Mouse (Mus musculus): Measurements from ENCODE around the gene F2r. TPM values are rescaled to one million over a fixed set of nuclear protein-coding genes. Genes with fewer than 3 reads are reported as not detected.

F2r gene
- total RNA-seq, 1 experiment from 2014 or later: 39.1 TPM

- no peak for ATAC-seq (replicated peaks in 1 of 2; ENCODE audit: insufficient read depth in 1 of 2, low FRiP score in 2 of 2, low TSS enrichment in 1 of 2, low read depth in 1 of 2, poor library complexity in 2 of 2, severe bottlenecking in 2 of 2)
Observed at GRCm38 (mm10) chr13:95569326-95569725, 49.0 kb downstream of the F2r start.

DNA sequence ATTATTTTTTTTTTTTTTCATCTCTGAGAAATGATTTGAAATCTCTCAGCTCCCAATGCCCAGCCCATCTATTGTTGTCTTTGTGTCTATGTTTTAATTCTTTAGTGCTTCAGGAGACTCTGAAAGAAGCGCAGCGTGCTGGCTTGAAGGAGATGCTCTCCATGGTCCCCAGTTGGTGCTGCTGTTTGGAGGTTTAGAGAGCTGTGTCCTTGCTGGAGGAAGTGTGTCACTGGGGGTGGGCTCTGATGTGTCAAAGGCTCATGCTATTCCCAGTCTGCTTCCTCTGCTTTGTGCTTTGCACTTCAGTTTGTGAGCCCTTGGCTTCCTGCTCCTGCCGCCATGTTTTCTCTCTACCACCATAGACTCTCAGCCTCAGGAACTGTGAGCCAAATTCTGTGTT lies 50.0 kb downstream of the F2r start:
- ATAC-seq (replicated peaks in 1 of 2; ENCODE audit: insufficient read depth in 1 of 2, low FRiP score in 2 of 2, low TSS enrichment in 1 of 2, low read depth in 1 of 2, poor library complexity in 2 of 2, severe bottlenecking in 2 of 2): no peak

GRCm38 (mm10) chr13:95566841-95567551 lies 51.3 kb downstream of the F2r start:
- no peak for ATAC-seq (replicated peaks in 1 of 2; ENCODE audit: insufficient read depth in 1 of 2, low FRiP score in 2 of 2, low TSS enrichment in 1 of 2, low read depth in 1 of 2, poor library complexity in 2 of 2, severe bottlenecking in 2 of 2)

- ATAC-seq (replicated peaks in 1 of 2; ENCODE audit: insufficient read depth in 1 of 2, low FRiP score in 2 of 2, low TSS enrichment in 1 of 2, low read depth in 1 of 2, poor library complexity in 2 of 2, severe bottlenecking in 2 of 2): peak; percentile 89 to 91
Observed at GRCm38 (mm10) chr13:95563693-95564092, 54.6 kb downstream of the F2r start.

DNA sequence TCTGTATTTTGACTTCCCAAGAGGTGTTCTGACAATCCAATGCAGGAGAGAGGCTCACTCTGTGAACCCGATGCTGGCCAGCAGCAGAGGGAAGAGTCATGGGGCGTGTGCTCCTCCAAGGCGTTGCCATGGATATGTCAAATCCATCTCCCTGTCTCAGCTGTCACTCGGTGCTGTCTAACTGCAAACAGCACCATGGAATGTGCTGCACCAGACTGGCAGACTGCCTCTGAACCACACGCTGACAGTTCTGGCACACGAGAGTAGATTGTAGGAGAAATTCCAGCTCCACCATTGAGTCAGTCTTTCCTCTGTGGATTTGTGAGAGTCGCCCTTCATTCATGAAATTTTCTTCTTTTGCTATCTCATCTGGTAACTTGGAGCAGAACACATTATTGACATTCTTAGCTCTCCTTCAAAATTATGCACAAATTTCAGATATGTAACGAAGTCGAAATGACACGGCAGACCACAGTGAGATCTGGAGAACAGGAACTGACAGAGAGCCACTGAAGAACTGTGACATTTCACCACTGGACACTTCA lies 55.1 kb downstream of the F2r start:
- no peak for ATAC-seq (replicated peaks in 1 of 2; ENCODE audit: insufficient read depth in 1 of 2, low FRiP score in 2 of 2, low TSS enrichment in 1 of 2, low read depth in 1 of 2, poor library complexity in 2 of 2, severe bottlenecking in 2 of 2)

DNA sequence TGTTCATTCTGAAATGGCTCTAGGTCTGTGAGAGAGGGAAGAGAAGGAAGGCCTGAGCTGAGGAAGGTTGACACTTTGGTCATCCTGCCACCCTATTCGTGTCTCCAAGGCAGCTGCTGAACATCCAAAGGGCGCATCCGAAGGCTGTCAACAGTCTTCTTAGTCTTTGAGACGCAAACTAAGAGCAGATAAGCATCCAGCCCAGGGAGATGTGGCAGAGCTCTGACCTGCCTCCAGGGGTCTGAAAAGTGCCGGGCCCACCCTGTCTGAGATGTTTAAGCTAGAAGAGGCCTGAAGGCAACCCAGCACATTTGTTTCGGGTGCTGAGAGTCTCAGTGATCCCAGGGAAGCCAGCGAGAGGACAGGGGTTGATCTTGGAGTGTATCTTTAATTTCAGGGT lies 61.0 kb downstream of the F2r start:
- no peak for ATAC-seq (replicated peaks in 1 of 2; ENCODE audit: insufficient read depth in 1 of 2, low FRiP score in 2 of 2, low TSS enrichment in 1 of 2, low read depth in 1 of 2, poor library complexity in 2 of 2, severe bottlenecking in 2 of 2)

DNA sequence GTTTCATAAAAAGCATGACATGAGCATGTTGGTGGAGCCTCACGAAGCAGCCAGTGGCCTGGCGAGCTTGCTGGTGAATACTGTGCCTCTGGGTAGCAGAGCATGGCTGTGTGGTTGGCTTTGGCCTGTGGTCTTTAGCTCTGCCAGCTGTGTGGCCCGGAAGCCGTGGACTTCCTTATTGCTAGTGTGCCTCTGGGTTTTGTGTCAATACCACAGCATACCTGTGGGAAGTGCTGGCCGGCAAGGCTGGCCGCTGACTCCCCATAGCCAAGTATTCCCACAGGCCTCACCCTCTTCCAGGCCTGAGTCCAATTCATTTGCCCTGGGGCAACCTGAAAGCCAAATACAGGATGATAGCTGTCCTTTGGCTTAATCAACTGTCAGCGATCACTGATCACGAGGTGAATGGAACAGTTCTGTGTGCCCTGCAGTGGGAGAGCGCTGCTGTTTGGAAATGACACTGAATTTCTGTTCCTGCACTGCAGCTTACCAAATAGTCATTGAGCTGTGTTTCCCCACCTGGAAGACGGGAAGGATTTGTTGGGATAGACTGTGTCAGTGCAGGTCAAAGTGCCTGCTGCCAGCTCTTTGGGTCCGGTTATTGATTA lies 64.3 kb downstream of the F2r start:
- ATAC-seq (replicated peaks in 1 of 2; ENCODE audit: insufficient read depth in 1 of 2, low FRiP score in 2 of 2, low TSS enrichment in 1 of 2, low read depth in 1 of 2, poor library complexity in 2 of 2, severe bottlenecking in 2 of 2): peak; percentile 91 to 95

Other genes starting within 250 kb of the F2r start
- 47.8 and 54.0 TPM in 2 replicates for gene Aggf1, start 243.1 kb downstream of the F2r start, total RNA-seq (2017)
- not detected in 2 replicates for gene Crhbp, start 173.6 kb downstream of the F2r start, total RNA-seq (2017)
- gene S100z, start 139.8 kb downstream of the F2r start, total RNA-seq (2017): not detected in 2 replicates
- gene F2rl1, start 93.3 kb downstream of the F2r start, total RNA-seq (2017): not detected in 2 replicates
- 1.4 and 1.8 TPM in 2 replicates for gene F2rl2, start 78.4 kb upstream of the F2r start, total RNA-seq (2017)